Mouse (Mus musculus) heart, adult 2 months (tissue): ENCODE data around the gene Tcl1. TPM values are rescaled to one million over a fixed set of nuclear protein-coding genes. Genes with fewer than 3 reads are reported as not detected.

Source experiments
- DNase-seq, 2 experiments: peaks; one replicate each; pipeline ENCODE4 v3.0.0; 2021
- H3K27ac ChIP-seq: fragments of 200-600 bp; 2 replicates; pipeline ENCODE4 v1.8.1; 2022
- H3K27me3 ChIP-seq: fragments of 200-500 bp; 2 replicates; pipeline ENCODE4 v1.6.1; 2012; ENCODE audit warnings: mild to moderate bottlenecking, low read length, inconsistent platforms, mixed read lengths; ENCODE audit not compliant: control insufficient read depth, insufficient read depth
- H3K36me3 ChIP-seq: fragments of 200-500 bp; 2 replicates; pipeline ENCODE4 v1.6.1; 2012; ENCODE audit warnings: low read length, inconsistent platforms; ENCODE audit not compliant: control insufficient read depth, insufficient read depth
- H3K4me1 ChIP-seq: fragments of 200-500 bp; 2 replicates; pipeline ENCODE4 v1.6.1; 2011; ENCODE audit warnings: low read length; ENCODE audit not compliant: control insufficient read depth, insufficient read depth
- H3K4me3 ChIP-seq: fragments of 200-600 bp; 2 replicates; pipeline ENCODE4 v1.8.1; 2022
- H3K79me2 ChIP-seq: fragments of 200-500 bp; replicated peaks from 2 replicates; pipeline ENCODE4 v1.6.1; 2012; ENCODE audit warnings: mild to moderate bottlenecking, inconsistent platforms, low read length, moderate library complexity, mixed read lengths; ENCODE audit not compliant: control insufficient read depth, insufficient read depth
- H3K9ac ChIP-seq: fragments of 200-500 bp; 2 replicates; pipeline ENCODE4 v1.6.1; 2012; ENCODE audit warnings: low read depth, mild to moderate bottlenecking, control low read depth, inconsistent platforms, low read length, mixed read lengths
- CTCF ChIP-seq: fragments of 200-600 bp; IDR thresholded peaks from 2 replicates; pipeline ENCODE4 v1.8.1; 2022; ENCODE audit warnings: antibody characterized with exemption, mild to moderate bottlenecking, moderate library complexity
- EP300 ChIP-seq: fragments of 200-500 bp; IDR thresholded peaks from 2 replicates; pipeline ENCODE4 v1.6.1; 2011; ENCODE audit warnings: low read depth, low read length, control low read depth; ENCODE audit not compliant: insufficient read depth
- POLR2A ChIP-seq: fragments of 200-500 bp; IDR thresholded peaks from 2 replicates; pipeline ENCODE4 v1.6.1; 2011; ENCODE audit warnings: mild to moderate bottlenecking, low read depth, low read length, control low read depth; ENCODE audit not compliant: insufficient read depth
- WGBS: fragments of 180-500 bp; shearing (Covaris S2); methylation state at CpG from one replicate; pipeline ENCODE4 v1.1.7; 2018; 5-methylcytosine and 5-hydroxymethylcytosine counted together
- intact Hi-C: fragments of 180-260 bp; cut with DNase I; formaldehyde crosslinking; loops from one replicate; pipeline ENCODE4 v1.15.1; 2025
- long read RNA-seq: library from polyadenylated mRNA; stranded (forward); transcript quantifications from one replicate; pipeline ENCODE4 v2.0.0, GENCODE M21; 2021
- polyA plus RNA-seq: library from polyadenylated mRNA; depleted of rRNA; stranded (reverse); fragments of >200 nt; gene quantifications from 2 replicates; pipeline ENCODE4 v1.2.3, GENCODE M21; 2012; rRNA removed
- total RNA-seq, 2 experiments: library from RNA; stranded (reverse); gene quantifications; 2 replicates each; pipeline ENCODE4 v1.2.3; 2021

Gene Tcl1
- total RNA-seq (not detected), polyA plus RNA-seq (not detected in 2 replicates)
- long read RNA-seq = 0 reads

DNA sequence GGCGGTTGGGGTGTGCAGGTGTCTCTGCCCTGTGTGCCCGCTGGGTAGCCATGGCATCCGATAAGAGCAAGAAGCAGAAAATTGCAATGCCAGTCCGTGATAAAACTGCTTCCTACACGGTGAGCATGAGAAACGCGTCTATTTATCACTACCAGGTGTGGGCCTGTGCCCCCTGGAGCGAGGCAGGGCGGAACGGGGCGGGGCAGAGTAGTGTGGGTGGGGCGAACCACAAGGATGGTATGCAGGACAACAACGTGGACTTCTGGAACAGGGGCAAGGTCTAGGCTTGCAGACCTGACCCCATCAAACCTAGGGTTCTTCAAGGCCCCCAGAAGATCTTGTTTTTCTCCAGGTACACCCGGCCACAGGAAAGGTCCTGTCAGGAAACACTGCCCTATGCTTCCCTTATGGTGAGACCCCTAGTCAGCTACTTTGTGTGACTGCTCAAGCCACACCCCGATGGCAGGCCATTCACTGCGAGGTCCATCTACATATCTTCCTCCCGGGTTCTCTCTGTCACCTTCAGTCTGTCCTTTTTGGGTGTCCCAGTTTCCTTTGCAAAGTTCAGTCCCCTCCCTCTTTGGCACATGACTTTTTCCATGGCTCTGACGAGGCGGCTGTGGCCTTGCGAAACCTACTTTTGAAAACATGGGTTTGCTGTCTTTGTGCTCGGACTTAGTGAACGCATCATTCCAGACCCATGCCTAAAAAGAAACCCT lies at the start of gene Tcl1:
Gene Tcl1 (minus strand): TSS at position 193 of the 719 bp plus-strand sequence.
- Histone ChIP-seq H3K27me3 (no peaks in the 10 kb centered on the region), H3K9ac (no peak within 1 kb of the TSS), H3K79me2 (no peaks in the 10 kb centered on the region), H3K4me1 (no peaks in the 10 kb centered on the region), H3K27ac (no peak within 1 kb of the TSS), H3K4me3 (no peak within 1 kb of the TSS), H3K36me3 (no peaks in the 10 kb centered on the region)
- DNase-seq = no peak
- 84% methylated on average over 22 of the region's 22 CpGs for WGBS
- TF ChIP-seq POLR2A = no peak
- no peak for TF ChIP-seq CTCF
- TF ChIP-seq EP300 = no peak
- intact Hi-C loops = no loop called here

DNA sequence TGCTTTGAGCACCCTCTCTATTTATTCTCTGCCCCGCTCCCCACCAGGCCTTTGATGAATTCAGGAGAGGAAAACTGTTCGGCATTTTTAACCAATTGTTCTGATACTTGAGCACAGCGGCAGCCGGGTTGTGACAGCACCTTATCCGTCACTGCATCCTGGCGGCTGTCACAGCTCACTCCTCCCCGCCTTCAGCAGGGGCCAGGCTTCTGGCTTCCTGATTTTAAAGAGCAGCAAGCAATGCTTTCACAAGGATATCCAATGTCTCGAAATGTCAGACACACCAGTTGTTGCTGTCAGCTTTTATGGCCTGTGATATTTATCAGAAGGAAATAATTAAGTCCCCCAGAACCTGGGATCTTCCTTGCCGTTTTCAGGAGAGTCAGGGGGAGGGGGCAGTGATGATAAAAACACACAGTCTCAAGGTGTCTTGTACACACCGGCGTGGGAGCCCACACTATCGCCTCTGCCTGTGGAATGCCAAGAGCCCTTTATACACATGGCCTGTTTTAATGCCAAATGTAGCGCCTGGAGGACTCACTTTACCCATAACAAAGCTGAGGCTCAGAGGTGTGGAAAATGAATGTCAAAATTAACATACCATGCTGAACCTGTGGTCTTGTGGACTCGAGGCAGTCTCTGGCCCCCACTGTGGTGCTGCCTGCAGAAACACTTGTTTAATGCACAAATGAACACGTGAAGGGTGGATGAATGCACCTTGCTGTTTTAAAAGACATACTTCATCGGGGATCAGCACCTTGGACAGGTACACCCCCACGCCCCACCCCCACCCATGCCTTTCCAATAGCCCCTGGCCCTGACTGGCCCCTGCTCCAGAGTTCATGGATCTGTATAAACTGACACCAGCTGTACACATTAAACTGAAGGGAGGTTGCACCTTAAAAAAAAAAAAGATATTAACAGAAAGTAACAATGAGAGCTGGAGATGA lies 48.7 kb upstream of the Tcl1 start:
- TF ChIP-seq POLR2A (no peak), EP300 (no peak), CTCF (no peak)
- no peak overlapping the region for H3K9ac ChIP-seq
- no peak overlapping the region for H3K27ac ChIP-seq
- intact Hi-C loops = no loop called here
- no peak for DNase-seq
- 57% methylated on average over 17 of the region's 17 CpGs for WGBS
- H3K27me3 ChIP-seq = no peaks in the 10 kb centered on the region
- H3K36me3 ChIP-seq = no peaks in the 10 kb centered on the region
- H3K4me3 ChIP-seq = no peak overlapping the region
- H3K4me1 ChIP-seq = no peaks in the 10 kb centered on the region
- no peaks in the 10 kb centered on the region for H3K79me2 ChIP-seq

DNA sequence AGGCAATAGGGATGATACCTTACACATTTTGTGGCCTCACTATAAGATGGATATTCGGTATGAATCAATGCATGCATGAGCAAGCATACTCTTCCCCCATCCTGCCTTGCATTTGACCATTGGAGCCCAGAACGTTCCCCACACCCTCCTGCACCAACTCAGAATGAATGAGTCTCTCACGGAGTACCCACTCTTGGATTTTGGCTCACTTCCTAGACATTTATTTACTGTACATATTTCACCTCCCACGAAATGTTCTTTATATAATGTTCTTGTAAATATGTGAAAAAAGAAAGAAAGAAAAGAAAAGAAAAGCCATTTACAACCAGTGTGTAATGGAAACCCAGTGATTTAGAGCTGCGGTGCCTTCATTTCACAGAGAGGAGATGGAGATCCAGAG lies 44.5 kb upstream of the Tcl1 start:
- no peaks in the 10 kb centered on the region for H3K4me1 ChIP-seq
- no peaks in the 10 kb centered on the region for H3K79me2 ChIP-seq
- H3K27me3 ChIP-seq = no peaks in the 10 kb centered on the region
- H3K4me3 ChIP-seq = no peak overlapping the region
- no peaks in the 10 kb centered on the region for H3K36me3 ChIP-seq
- no peak overlapping the region for H3K27ac ChIP-seq
- no peak overlapping the region for H3K9ac ChIP-seq
- DNase-seq = no peak
- 67% methylated on average over 5 of the region's 5 CpGs for WGBS
- TF ChIP-seq EP300 (no peak), CTCF (no peak), POLR2A (no peak)
- intact Hi-C loops = no loop called here

DNA sequence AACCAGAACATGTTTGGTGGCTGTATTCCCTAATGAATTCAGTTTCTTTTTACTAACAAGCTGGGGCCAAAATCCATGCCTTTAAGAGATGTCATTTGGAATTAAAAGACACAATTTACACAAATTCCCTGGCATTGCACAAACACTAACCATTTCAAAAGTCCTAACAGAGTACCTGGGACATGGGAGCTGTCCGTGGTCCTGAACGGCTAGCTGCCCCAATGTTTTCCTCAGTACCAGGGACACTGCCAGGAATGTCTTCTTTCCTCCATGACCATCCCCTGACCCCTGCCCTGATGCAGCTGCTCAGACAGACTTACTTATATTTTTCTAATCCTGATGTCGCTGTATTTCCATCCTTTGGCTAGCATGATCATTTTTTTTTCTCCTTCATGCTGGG lies 43.5 kb upstream of the Tcl1 start:
- intact Hi-C loops = no loop called here

DNA sequence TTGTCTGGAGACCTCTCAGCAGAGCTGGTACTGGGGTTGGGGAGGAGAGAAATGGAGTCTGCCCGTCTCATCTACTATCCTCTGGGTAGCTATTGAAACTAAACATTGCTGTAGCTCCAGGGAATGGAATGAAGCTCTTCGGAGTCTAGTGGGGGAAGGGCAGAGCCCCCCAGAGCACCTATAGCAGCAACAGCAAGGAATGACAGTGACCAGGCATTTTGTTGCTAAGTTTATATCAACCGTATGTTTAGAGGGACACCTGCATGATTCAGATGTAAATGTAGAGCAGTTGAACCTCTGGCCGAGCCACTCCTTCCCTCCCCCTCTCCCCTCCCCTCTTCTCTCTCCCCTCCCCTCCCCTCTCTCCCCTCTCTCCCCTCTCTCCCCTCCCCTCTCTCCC lies 36.6 kb upstream of the Tcl1 start:
- no peaks in the 10 kb centered on the region; the same call in 1 of the 2 replicates for H3K27me3 ChIP-seq
- H3K4me1 ChIP-seq = no peaks in the 10 kb centered on the region
- no peak for DNase-seq
- no peaks in the 10 kb centered on the region for H3K79me2 ChIP-seq
- no peak overlapping the region for H3K27ac ChIP-seq
- TF ChIP-seq POLR2A = no peak
- TF ChIP-seq EP300 = no peak
- TF ChIP-seq CTCF = no peak
- intact Hi-C loops = no loop called here
- no peak overlapping the region for H3K9ac ChIP-seq
- no peak overlapping the region for H3K4me3 ChIP-seq
- H3K36me3 ChIP-seq = no peaks in the 10 kb centered on the region
- 33% methylated on average over 4 of the region's 4 CpGs for WGBS

More for the DNA sequence above, 43.5 kb upstream of the Tcl1 start:
- Histone ChIP-seq H3K9ac (no peak overlapping the region), H3K4me1 (no peaks in the 10 kb centered on the region), H3K36me3 (no peaks in the 10 kb centered on the region), H3K27me3 (no peaks in the 10 kb centered on the region; the same call in 1 of the 2 replicates), H3K27ac (no peak overlapping the region), H3K4me3 (no peak overlapping the region), H3K79me2 (no peaks in the 10 kb centered on the region)
- WGBS = 8% methylated on average over 3 of the region's 3 CpGs
- TF ChIP-seq CTCF = no peak
- no peak for TF ChIP-seq EP300
- no peak for TF ChIP-seq POLR2A
- DNase-seq = peak in 1 of 2 experiments; percentile 23

DNA sequence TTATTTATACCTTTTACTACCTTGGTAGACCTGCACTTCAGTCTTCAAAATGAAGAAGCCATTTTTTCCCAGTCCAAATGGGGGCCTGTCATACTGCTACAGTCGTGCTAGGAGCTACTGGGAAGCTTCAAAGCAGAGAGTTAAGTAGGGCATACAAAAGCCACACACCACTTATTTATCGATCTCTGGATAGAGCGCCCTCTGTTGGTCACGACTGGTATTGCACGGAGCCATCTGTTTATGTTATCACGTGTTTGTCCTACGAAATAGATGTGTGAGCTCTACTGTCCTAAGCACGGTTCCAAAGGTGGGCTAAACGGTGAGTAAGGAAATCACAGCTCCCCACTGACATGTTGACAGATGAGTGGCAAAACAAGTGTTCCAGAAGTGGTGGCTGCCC lies 36.2 kb upstream of the Tcl1 start:
- Histone ChIP-seq H3K36me3 (no peaks in the 10 kb centered on the region), H3K4me3 (no peak overlapping the region), H3K27ac (no peak overlapping the region), H3K9ac (no peak overlapping the region), H3K27me3 (no peaks in the 10 kb centered on the region; the same call in 1 of the 2 replicates), H3K4me1 (no peaks in the 10 kb centered on the region), H3K79me2 (no peaks in the 10 kb centered on the region)
- intact Hi-C loops = no loop called here
- peak; percentile 50 for TF ChIP-seq CTCF
- TF ChIP-seq EP300 = no peak
- no peak for DNase-seq
- 10% methylated on average over 9 of the region's 9 CpGs for WGBS
